Mouse (Mus musculus): ENCODE measurements around the gene Ccdc186. TPM values are rescaled to one million over a fixed set of nuclear protein-coding genes. Genes with fewer than 3 reads are reported as not detected.
A peak's percentile ranks its signal among the peaks of the same experiment; 100 is the strongest.
"Not testable (repeated sequence)": the region's sequence is repeated elsewhere in the genome, so short reads cannot be mapped to it uniquely, and the experiment has no call there.

Gene Ccdc186
- polyA plus RNA-seq, 1 experiment from 2014 or later, result 24.3 TPM

GRCm38 (mm10) chr19:56778532-56778931 is 43.5 kb downstream of the Ccdc186 start:
- H3K9me3 ChIP-seq (ENCODE audit: control insufficient read depth, low read length); H3K4me3 ChIP-seq (replicated peaks; ENCODE audit: low read length); H3K4me1 ChIP-seq (replicated peaks; ENCODE audit: control insufficient read depth, insufficient read depth, low read length); DNase-seq (ENCODE audit: low spot score); H3K36me3 ChIP-seq (replicated peaks; ENCODE audit: control insufficient read depth, insufficient read depth); ATAC-seq (ENCODE audit: low FRiP score); H3K4me2 ChIP-seq (replicated peaks); H3K27ac ChIP-seq; H3K9ac ChIP-seq: not testable (repeated sequence)
- 90% methylated on average over 7 of the region's 7 CpGs for WGBS
- H3K27me3 ChIP-seq (ENCODE audit: control insufficient read depth, insufficient read depth, low read length), result peaks cover 20% of the 10 kb centered on the region; the same call in 1 of the 2 replicates

- no peak overlapping the region for H3K4me3 ChIP-seq (replicated peaks; ENCODE audit: low read length)
- peaks cover 20% of the 10 kb centered on the region; the same call in 1 of the 2 replicates for H3K27me3 ChIP-seq (ENCODE audit: control insufficient read depth, insufficient read depth, low read length)
- WGBS, result 52% methylated on average over 16 of the region's 16 CpGs
- ATAC-seq (ENCODE audit: low FRiP score) (peak; percentile 57; the same call in 1 of the 2 replicates), DNase-seq (ENCODE audit: low spot score) (peak; percentile 71)
- H3K4me2 ChIP-seq (replicated peaks), result no peak overlapping the region
- no peaks in the 10 kb centered on the region for H3K36me3 ChIP-seq (replicated peaks; ENCODE audit: control insufficient read depth, insufficient read depth)
- H3K9ac ChIP-seq, result no peak overlapping the region
- H3K9me3 ChIP-seq (ENCODE audit: control insufficient read depth, low read length), result no peaks in the 10 kb centered on the region
- peaks cover 8% of the 10 kb centered on the region; the same call in 1 of the 2 replicates for H3K4me1 ChIP-seq (replicated peaks; ENCODE audit: control insufficient read depth, insufficient read depth, low read length)
- H3K27ac ChIP-seq, result no peak overlapping the region
Measured at GRCm38 (mm10) chr19:56776719-56777382, 45.1 kb downstream of the Ccdc186 start.

- DNase-seq (ENCODE audit: low spot score), result no peak
Measured at GRCm38 (mm10) chr19:56775893-56776718, 45.9 kb downstream of the Ccdc186 start.

GRCm38 (mm10) chr19:56774971-56775892 is 46.8 kb downstream of the Ccdc186 start:
- Histone ChIP-seq H3K9ac (peak overlapping the region; percentile 3; the same call in 1 of the 2 replicates), H3K4me1 (replicated peaks; ENCODE audit: control insufficient read depth, insufficient read depth, low read length) (peaks cover 8% of the 10 kb centered on the region; the same call in 1 of the 2 replicates), H3K27me3 (ENCODE audit: control insufficient read depth, insufficient read depth, low read length) (peaks cover 20% of the 10 kb centered on the region; the same call in 1 of the 2 replicates), H3K9me3 (ENCODE audit: control insufficient read depth, low read length) (no peaks in the 10 kb centered on the region), H3K36me3 (replicated peaks; ENCODE audit: control insufficient read depth, insufficient read depth) (no peaks in the 10 kb centered on the region), H3K27ac (no peak overlapping the region), H3K4me3 (replicated peaks; ENCODE audit: low read length) (peak overlapping the region; percentile 17), H3K4me2 (replicated peaks) (peak overlapping the region; percentile 47)
- ATAC-seq (ENCODE audit: low FRiP score), result no peak
- WGBS, result 38% methylated on average over 24 of the region's 24 CpGs
- no peak for DNase-seq (ENCODE audit: low spot score)

More at GRCm38 (mm10) chr19:56775893-56776718, 45.9 kb downstream of the Ccdc186 start:
- Histone ChIP-seq H3K36me3 (replicated peaks; ENCODE audit: control insufficient read depth, insufficient read depth) (no peaks in the 10 kb centered on the region), H3K9ac (peak overlapping the region; percentile 3; the same call in 1 of the 2 replicates), H3K27me3 (ENCODE audit: control insufficient read depth, insufficient read depth, low read length) (peaks cover 20% of the 10 kb centered on the region; the same call in 1 of the 2 replicates), H3K4me2 (replicated peaks) (peak overlapping the region; percentile 47), H3K9me3 (ENCODE audit: control insufficient read depth, low read length) (no peaks in the 10 kb centered on the region), H3K27ac (no peak overlapping the region), H3K4me1 (replicated peaks; ENCODE audit: control insufficient read depth, insufficient read depth, low read length) (peaks cover 8% of the 10 kb centered on the region; the same call in 1 of the 2 replicates), H3K4me3 (replicated peaks; ENCODE audit: low read length) (peak overlapping the region; percentile 17)
- 8% methylated on average over 17 of the region's 18 CpGs for WGBS
- no peak for ATAC-seq (ENCODE audit: low FRiP score)

- Histone ChIP-seq H3K4me2 (replicated peaks) (no peak overlapping the region), H3K4me3 (replicated peaks; ENCODE audit: low read length) (no peak overlapping the region), H3K4me1 (replicated peaks; ENCODE audit: control insufficient read depth, insufficient read depth, low read length) (peaks cover 8% of the 10 kb centered on the region; the same call in 1 of the 2 replicates), H3K9me3 (ENCODE audit: control insufficient read depth, low read length) (no peaks in the 10 kb centered on the region), H3K9ac (no peak overlapping the region), H3K27me3 (ENCODE audit: control insufficient read depth, insufficient read depth, low read length) (peaks cover 20% of the 10 kb centered on the region; the same call in 1 of the 2 replicates), H3K27ac (no peak overlapping the region), H3K36me3 (replicated peaks; ENCODE audit: control insufficient read depth, insufficient read depth) (no peaks in the 10 kb centered on the region)
- no peak for ATAC-seq (ENCODE audit: low FRiP score)
- WGBS, result 76% methylated on average over 9 of the region's 9 CpGs
- DNase-seq (ENCODE audit: low spot score), result no peak
Measured at GRCm38 (mm10) chr19:56774408-56774962, 47.5 kb downstream of the Ccdc186 start.

GRCm38 (mm10) chr19:56773393-56773971 is 48.5 kb downstream of the Ccdc186 start:
- H3K4me3 ChIP-seq (replicated peaks; ENCODE audit: low read length), result no peak overlapping the region
- H3K27me3 ChIP-seq (ENCODE audit: control insufficient read depth, insufficient read depth, low read length), result peaks cover 20% of the 10 kb centered on the region; the same call in 1 of the 2 replicates
- H3K9me3 ChIP-seq (ENCODE audit: control insufficient read depth, low read length), result no peaks in the 10 kb centered on the region
- ATAC-seq (ENCODE audit: low FRiP score) (no peak), DNase-seq (ENCODE audit: low spot score) (no peak)
- H3K36me3 ChIP-seq (replicated peaks; ENCODE audit: control insufficient read depth, insufficient read depth), result no peaks in the 10 kb centered on the region
- peaks cover 8% of the 10 kb centered on the region; the same call in 1 of the 2 replicates for H3K4me1 ChIP-seq (replicated peaks; ENCODE audit: control insufficient read depth, insufficient read depth, low read length)
- H3K4me2 ChIP-seq (replicated peaks), result no peak overlapping the region
- WGBS, result 34% methylated on average over 10 of the region's 10 CpGs
- no peak overlapping the region for H3K9ac ChIP-seq
- H3K27ac ChIP-seq, result no peak overlapping the region

- Histone ChIP-seq H3K9me3 (ENCODE audit: control insufficient read depth, low read length) (no peaks in the 10 kb centered on the region), H3K36me3 (replicated peaks; ENCODE audit: control insufficient read depth, insufficient read depth) (no peaks in the 10 kb centered on the region), H3K4me1 (replicated peaks; ENCODE audit: control insufficient read depth, insufficient read depth, low read length) (peaks cover 8% of the 10 kb centered on the region; the same call in 1 of the 2 replicates), H3K4me2 (replicated peaks) (no peak overlapping the region), H3K27ac (no peak overlapping the region), H3K4me3 (replicated peaks; ENCODE audit: low read length) (no peak overlapping the region), H3K27me3 (ENCODE audit: control insufficient read depth, insufficient read depth, low read length) (peaks cover 20% of the 10 kb centered on the region; the same call in 1 of the 2 replicates), H3K9ac (no peak overlapping the region)
- no peak for DNase-seq (ENCODE audit: low spot score)
- WGBS, result 78% methylated on average over 7 of the region's 7 CpGs
- ATAC-seq (ENCODE audit: low FRiP score), result no peak
Measured at GRCm38 (mm10) chr19:56772158-56772557, 49.8 kb downstream of the Ccdc186 start.

- Histone ChIP-seq H3K27ac (no peak overlapping the region), H3K36me3 (replicated peaks; ENCODE audit: control insufficient read depth, insufficient read depth) (no peaks in the 10 kb centered on the region), H3K4me3 (replicated peaks; ENCODE audit: low read length) (no peak overlapping the region), H3K4me2 (replicated peaks) (no peak overlapping the region), H3K9me3 (ENCODE audit: control insufficient read depth, low read length) (no peaks in the 10 kb centered on the region), H3K4me1 (replicated peaks; ENCODE audit: control insufficient read depth, insufficient read depth, low read length) (no peaks in the 10 kb centered on the region), H3K9ac (no peak overlapping the region), H3K27me3 (ENCODE audit: control insufficient read depth, insufficient read depth, low read length) (no peaks in the 10 kb centered on the region)
- ATAC-seq (ENCODE audit: low FRiP score) (no peak), DNase-seq (ENCODE audit: low spot score) (no peak)
- WGBS, result 90% methylated on average over 9 of the region's 9 CpGs
Measured at GRCm38 (mm10) chr19:56769024-56769423, 53.0 kb downstream of the Ccdc186 start.
